Mouse (Mus musculus) midbrain, embryonic 12.5 days (tissue): Measurements from ENCODE around the gene Snta1. TPM values are rescaled to one million over a fixed set of nuclear protein-coding genes. Genes with fewer than 3 reads are reported as not detected.

Source experiments
- ATAC-seq: fragments of 200-750 bp; cut with Nextera tagmentation; 2 replicates; pipeline ENCODE4 v1.8.0; 2017; ENCODE audit warnings: low read depth, moderate TSS enrichment, moderate library complexity; ENCODE audit not compliant: low FRiP score
- H3K27ac ChIP-seq: fragments of 300-500 bp; sonication (generic); replicated peaks from 2 replicates; pipeline ENCODE4 v1.5.1; 2016; ENCODE audit warnings: mild to moderate bottlenecking
- H3K27me3 ChIP-seq: fragments of 300-500 bp; sonication (generic); 2 replicates; pipeline ENCODE4 v1.6.1; 2016; ENCODE audit warnings: mild to moderate bottlenecking
- H3K36me3 ChIP-seq: fragments of 300-500 bp; sonication (generic); 2 replicates; pipeline ENCODE4 v1.6.1; 2016
- H3K4me1 ChIP-seq: fragments of 300-500 bp; sonication (generic); 2 replicates; pipeline ENCODE4 v1.6.1; 2016
- H3K4me2 ChIP-seq: fragments of 300-500 bp; sonication (generic); replicated peaks from 2 replicates; pipeline ENCODE4 v1.6.1; 2016; ENCODE audit warnings: mild to moderate bottlenecking, moderate library complexity
- H3K4me3 ChIP-seq: fragments of 300-500 bp; sonication (generic); 2 replicates; pipeline ENCODE4 v1.5.1; 2016; ENCODE audit warnings: mild to moderate bottlenecking
- H3K9ac ChIP-seq: fragments of 300-500 bp; sonication (generic); replicated peaks from 2 replicates; pipeline ENCODE4 v1.6.1; 2016; ENCODE audit warnings: mild to moderate bottlenecking, moderate library complexity
- H3K9me3 ChIP-seq: fragments of 300-500 bp; sonication (generic); 2 replicates; pipeline ENCODE4 v1.6.1; 2016; ENCODE audit warnings: mild to moderate bottlenecking
- WGBS: fragments of 180-500 bp; shearing (Covaris S2); methylation state at CpG from one replicate; pipeline ENCODE4 v1.1.7; 2016; 5-methylcytosine and 5-hydroxymethylcytosine counted together
- polyA plus RNA-seq: library from polyadenylated mRNA; unstranded; fragments of >200 nt; fragmentation: Nextera tagmentation; extraction: Ambion mirVana; gene quantifications from 2 replicates; pipeline ENCODE4 v1.2.1, GENCODE M21; 2016

Snta1 gene
- polyA plus RNA-seq, 1 experiment from 2014 or later, result 8.6 TPM

DNA sequence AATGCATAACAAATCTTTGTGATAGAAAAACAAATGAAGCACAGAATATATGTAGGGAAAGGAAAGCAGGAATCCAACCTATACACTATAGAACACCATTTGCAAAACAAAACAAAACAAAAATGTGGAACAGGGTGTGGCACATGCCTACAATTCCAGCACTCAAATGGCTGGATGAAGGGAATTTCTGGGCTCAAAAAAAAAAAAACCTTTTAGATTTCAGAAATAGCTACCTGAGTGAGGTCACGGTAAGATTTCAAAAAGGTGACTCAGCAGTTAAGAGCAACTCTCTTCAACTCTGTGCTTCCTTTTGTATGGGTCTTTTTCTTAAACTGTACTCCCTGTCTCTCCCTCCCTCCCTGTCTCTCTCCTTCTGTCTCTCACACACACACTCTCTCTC lies 69.7 kb downstream of the Snta1 start:
- no peak overlapping the region for H3K27ac ChIP-seq
- no peak overlapping the region for H3K9ac ChIP-seq
- H3K36me3 ChIP-seq, result peaks cover 18% of the 10 kb centered on the region
- H3K27me3 ChIP-seq, result no peaks in the 10 kb centered on the region
- WGBS, result 94% methylated on average over 1 of the region's 1 CpGs
- H3K4me1 ChIP-seq, result no peaks in the 10 kb centered on the region
- no peak overlapping the region for H3K4me3 ChIP-seq
- ATAC-seq, result no peak
- no peak overlapping the region for H3K4me2 ChIP-seq
- H3K9me3 ChIP-seq, result no peaks in the 10 kb centered on the region

DNA sequence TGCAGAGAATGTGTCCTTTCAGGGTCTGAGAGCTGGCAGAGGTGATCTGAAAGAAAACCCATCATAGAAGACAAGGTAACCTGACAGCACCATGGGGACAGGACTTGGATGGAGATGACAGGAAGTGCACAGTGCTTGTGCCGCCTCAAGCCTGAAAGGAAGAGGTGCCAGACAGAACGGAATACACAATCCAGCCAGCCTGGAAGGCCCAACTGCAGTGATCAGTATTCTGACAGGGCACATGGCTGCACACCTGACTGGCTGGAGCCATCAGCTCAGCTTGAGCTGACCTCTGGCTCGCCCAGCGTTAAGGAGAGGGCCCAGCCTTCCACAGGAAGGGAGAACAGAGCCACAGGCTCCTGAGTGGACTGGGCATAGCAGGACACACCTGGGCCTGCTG lies 72.3 kb downstream of the Snta1 start:
- ATAC-seq, result no peak

DNA sequence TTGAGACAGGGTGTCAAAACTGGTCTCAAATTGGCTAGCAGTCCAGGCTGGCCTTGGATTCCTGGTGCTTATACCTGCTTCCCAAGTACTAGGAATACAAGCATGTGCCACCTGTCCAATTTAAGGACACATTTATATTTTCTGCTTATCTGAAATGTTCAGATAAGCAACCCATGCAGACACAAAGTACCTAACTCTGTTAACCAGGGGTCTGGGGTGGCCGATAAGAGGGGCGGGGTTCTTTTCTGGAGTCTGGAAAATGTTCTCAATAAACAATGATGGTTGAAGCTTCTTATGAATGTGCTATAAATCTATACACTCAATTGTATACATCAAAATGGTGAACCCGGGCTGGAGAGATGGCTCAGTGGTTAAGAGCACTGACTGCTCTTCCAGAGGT lies 81.0 kb downstream of the Snta1 start:
- ATAC-seq, result no peak
- Histone ChIP-seq H3K9me3 (0 out of 2 replicates have a peak, but pooled peaks cover 3% of the 10 kb centered on the region), H3K4me2 (no peak overlapping the region), H3K27ac (no peak overlapping the region), H3K27me3 (no peaks in the 10 kb centered on the region), H3K4me1 (no peaks in the 10 kb centered on the region), H3K4me3 (no peak overlapping the region), H3K9ac (no peak overlapping the region), H3K36me3 (no peaks in the 10 kb centered on the region)
- WGBS, result 84% methylated on average over 3 of the region's 3 CpGs

More for the DNA sequence above, 72.3 kb downstream of the Snta1 start:
- no peak overlapping the region for H3K4me3 ChIP-seq
- H3K9me3 ChIP-seq, result no peaks in the 10 kb centered on the region
- no peak overlapping the region for H3K4me2 ChIP-seq
- no peaks in the 10 kb centered on the region for H3K4me1 ChIP-seq
- H3K27me3 ChIP-seq, result no peaks in the 10 kb centered on the region
- WGBS, result 82% methylated on average over 4 of the region's 4 CpGs
- H3K27ac ChIP-seq, result no peak overlapping the region
- H3K9ac ChIP-seq, result no peak overlapping the region
- H3K36me3 ChIP-seq, result peaks cover 7% of the 10 kb centered on the region

Other genes starting within 250 kb of the Snta1 start
- gene Bpifa5, start 245.5 kb downstream of the Snta1 start, polyA plus RNA-seq, result not detected in 2 replicates
- gene Bpifb1, start 217.3 kb downstream of the Snta1 start, polyA plus RNA-seq, result not detected in 2 replicates
- 0.22 TPM in 1 of 2 replicates, not detected in the other for gene Bpifb5, start 184.4 kb downstream of the Snta1 start, polyA plus RNA-seq
- not detected in 2 replicates for gene Bpifb9a, start 150.2 kb downstream of the Snta1 start, polyA plus RNA-seq
- not detected in 2 replicates for gene Bpifb9b, start 100.9 kb downstream of the Snta1 start, polyA plus RNA-seq
- 14.3 and 15.4 TPM in 2 replicates for gene Cdk5rap1, start 35.1 kb downstream of the Snta1 start, polyA plus RNA-seq
- gene Cbfa2t2, start 28.4 kb upstream of the Snta1 start, polyA plus RNA-seq, result 91.8 and 94.9 TPM in 2 replicates
- 2.2 and 3.3 TPM in 2 replicates for gene 1700003F12Rik, start 139.0 kb upstream of the Snta1 start, polyA plus RNA-seq
- 0.60 and 1.1 TPM in 2 replicates for gene Actl10, start 143.7 kb upstream of the Snta1 start, polyA plus RNA-seq
- gene Necab3, start 150.8 kb upstream of the Snta1 start, polyA plus RNA-seq, result 11.9 and 12.3 TPM in 2 replicates
- gene E2f1, start 161.8 kb upstream of the Snta1 start, polyA plus RNA-seq, result 36.0 and 41.1 TPM in 2 replicates
- gene Pxmp4, start 195.6 kb upstream of the Snta1 start, polyA plus RNA-seq, result 9.4 and 13.8 TPM in 2 replicates
- gene Zfp341, start 205.2 kb upstream of the Snta1 start, polyA plus RNA-seq, result 1.4 and 1.5 TPM in 2 replicates
- gene 4930519P11Rik, start 205.3 kb upstream of the Snta1 start, polyA plus RNA-seq, result 0.54 and 0.69 TPM in 2 replicates
- gene Chmp4b, start 243.6 kb upstream of the Snta1 start, polyA plus RNA-seq, result 26.1 and 27.9 TPM in 2 replicates